Mouse (Mus musculus): ENCODE results near the gene Jak1.

DNA sequence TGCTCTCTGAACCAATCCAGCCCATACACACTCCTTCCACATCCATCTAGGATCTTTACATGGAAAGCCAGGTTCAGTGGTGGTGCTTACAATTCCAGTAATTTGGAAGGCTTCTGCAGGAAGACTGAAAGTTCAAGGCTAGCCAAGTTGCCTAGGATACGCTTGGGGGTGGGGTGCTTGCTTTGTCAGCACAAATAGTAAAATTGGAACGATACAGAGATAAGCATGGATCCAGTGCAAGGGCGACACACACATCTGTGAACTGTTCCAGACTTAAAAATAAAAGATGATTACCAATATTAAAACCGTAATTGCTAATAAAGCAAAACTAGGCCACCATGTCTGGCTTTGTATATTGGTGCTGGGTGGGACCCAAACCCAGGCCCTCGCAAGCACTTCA, 78.5 kb downstream of the Jak1 start:
- TF ChIP-seq CTCF (IDR thresholded peaks at IDR 0.05; ENCODE audit: borderline replicate concordance, control insufficient read depth, extremely low read depth, insufficient read depth, low read length, poor library complexity), result no peak
- TF ChIP-seq POLR2A (IDR thresholded peaks at IDR 0.05; ENCODE audit: control insufficient read depth, extremely low read depth, insufficient read depth, low read length, poor library complexity), result no peak

Data from thymus, adult 2 months (tissue).